ENCODE assay signal across 21 mouse cellular contexts in genomic region chr19:19043138-19043537, GRCm38 (mm10).
DNase-seq lines count a peak whose midpoint lies in the region; ATAC-seq and TF ChIP-seq lines count a peak whose summit lies in the region.
"Had no signal": no experiment of that assay in that cellular context is flagged by ENCODE, and none has a peak within 500 bp of the region (broad histone marks: within the 10 kb centered on the region; RNA-seq: fewer than 3 reads in every experiment).

No protein-coding gene starts in this region.

- H3K36me3 ChIP-seq in embryonic facial prominence, embryonic 11.5 days (replicated peaks; ENCODE audit: control insufficient read depth, insufficient read depth, low read depth, low read length): no peaks in the 10 kb centered on the region
- H3K36me3 ChIP-seq in embryonic facial prominence, embryonic 10.5 days (replicated peaks): no peaks in the 10 kb centered on the region
- H3K36me3 ChIP-seq in kidney, postnatal 0 days (ENCODE audit: insufficient read depth, low read length): no peaks in the 10 kb centered on the region
- H3K36me3 ChIP-seq: forebrain, embryonic 12.5 days; heart, embryonic 12.5 days; hindbrain, embryonic 12.5 days; midbrain, embryonic 13.5 days; neural tube, embryonic 12.5 days had no signal

- H3K27ac ChIP-seq in embryonic facial prominence, embryonic 11.5 days (replicated peaks; ENCODE audit: low read depth, low read length): no peak overlapping the region
- no peak overlapping the region for H3K27ac ChIP-seq in embryonic facial prominence, embryonic 10.5 days (replicated peaks)
- no peak overlapping the region for H3K27ac ChIP-seq in kidney, postnatal 0 days
- H3K27ac ChIP-seq: forebrain, embryonic 12.5 days; hindbrain, embryonic 12.5 days; midbrain, embryonic 13.5 days; neural tube, embryonic 12.5 days had no signal

- TF ChIP-seq CTCF in kidney, postnatal 0 days (IDR thresholded peaks at IDR 0.05; ENCODE audit: low read depth): peak; percentile 65

- no peak overlapping the region for H3K9ac ChIP-seq in embryonic facial prominence, embryonic 11.5 days (replicated peaks; ENCODE audit: low read length)
- H3K9ac ChIP-seq in kidney, postnatal 0 days (ENCODE audit: low read depth, low read length): no peak overlapping the region
- H3K9ac ChIP-seq: forebrain, embryonic 12.5 days; heart, embryonic 12.5 days; hindbrain, embryonic 12.5 days; midbrain, embryonic 13.5 days; neural tube, embryonic 12.5 days had no signal

- no peaks in the 10 kb centered on the region for H3K27me3 ChIP-seq in embryonic facial prominence, embryonic 11.5 days (ENCODE audit: control insufficient read depth, insufficient read depth, low read length)
- no peaks in the 10 kb centered on the region for H3K27me3 ChIP-seq in embryonic facial prominence, embryonic 10.5 days (replicated peaks; ENCODE audit: low read depth, poor library complexity, severe bottlenecking)
- no peaks in the 10 kb centered on the region for H3K27me3 ChIP-seq in kidney, postnatal 0 days (ENCODE audit: insufficient read depth, low read length)
- H3K27me3 ChIP-seq: forebrain, embryonic 12.5 days; heart, embryonic 12.5 days; hindbrain, embryonic 12.5 days; midbrain, embryonic 13.5 days; neural tube, embryonic 12.5 days had no signal

- no peak overlapping the region for H3K4me3 ChIP-seq in embryonic facial prominence, embryonic 11.5 days (ENCODE audit: low read depth, low read length)
- H3K4me3 ChIP-seq in embryonic facial prominence, embryonic 10.5 days: no peak overlapping the region
- H3K4me3 ChIP-seq in kidney, postnatal 0 days (replicated peaks; ENCODE audit: low read depth, low read length): no peak overlapping the region
- H3K4me3 ChIP-seq: forebrain, embryonic 12.5 days; heart, embryonic 12.5 days; hindbrain, embryonic 12.5 days; midbrain, embryonic 13.5 days; neural tube, embryonic 12.5 days had no signal

- no peaks in the 10 kb centered on the region for H3K4me1 ChIP-seq in embryonic facial prominence, embryonic 11.5 days (ENCODE audit: control insufficient read depth, insufficient read depth, low read length)
- peaks cover 8% of the 10 kb centered on the region; the same call in 1 of the 2 replicates for H3K4me1 ChIP-seq in embryonic facial prominence, embryonic 10.5 days
- H3K4me1 ChIP-seq in kidney, postnatal 0 days (replicated peaks; ENCODE audit: insufficient read depth, low read length): no peaks in the 10 kb centered on the region
- H3K4me1 ChIP-seq: heart, embryonic 12.5 days; hindbrain, embryonic 12.5 days; neural tube, embryonic 12.5 days had no signal

- H3K9me3 ChIP-seq in embryonic facial prominence, embryonic 11.5 days (replicated peaks; ENCODE audit: control insufficient read depth, low read length): no peaks in the 10 kb centered on the region
- H3K9me3 ChIP-seq in embryonic facial prominence, embryonic 10.5 days: no peaks in the 10 kb centered on the region
- no peaks in the 10 kb centered on the region for H3K9me3 ChIP-seq in kidney, postnatal 0 days (replicated peaks; ENCODE audit: low read length)
- H3K9me3 ChIP-seq: forebrain, embryonic 12.5 days; heart, embryonic 12.5 days; hindbrain, embryonic 12.5 days; midbrain, embryonic 13.5 days; neural tube, embryonic 12.5 days had no signal

- WGBS in embryonic facial prominence, embryonic 11.5 days: 59% methylated on average over 2 of the region's 2 CpGs
- 49% methylated on average over 2 of the region's 2 CpGs for WGBS in embryonic facial prominence, embryonic 10.5 days
- WGBS in kidney, postnatal 0 days: 25% methylated on average over 2 of the region's 2 CpGs

- H3K4me2 ChIP-seq in embryonic facial prominence, embryonic 11.5 days (ENCODE audit: low read depth, low read length): no peak overlapping the region
- H3K4me2 ChIP-seq in kidney, postnatal 0 days (ENCODE audit: low read length): no peak overlapping the region
- H3K4me2 ChIP-seq: forebrain, embryonic 12.5 days; heart, embryonic 12.5 days; hindbrain, embryonic 12.5 days; liver, embryonic 11.5 days; midbrain, embryonic 13.5 days; neural tube, embryonic 12.5 days had no signal

- DNase-seq in embryonic facial prominence, embryonic 11.5 days (ENCODE audit: low spot score): peak; percentile 20
- DNase-seq in embryonic facial prominence, embryonic 10.5 days (ENCODE audit: low spot score): no peak
- peak; percentile 32 for DNase-seq in kidney, postnatal 0 days (ENCODE audit: low spot score)
- no peak for DNase-seq in kidney, postnatal 10 days
- DNase-seq in 3T3-L1 (ENCODE audit: low read depth, low spot score) (peak; percentile 64), adipocyte (ENCODE audit: low spot score) (peak; percentile 24)
- no peak for DNase-seq in frontal cortex, postnatal 36 days (ENCODE audit: low spot score in 2 of 2)
- DNase-seq: B cell, adult 2 months; cerebellum, adult 9-10 months; gastrocnemius, postnatal 10 days; kidney, adult 9 months; lung, postnatal 36 days; right cerebral cortex, adult 18-20 months had no signal

- ATAC-seq in embryonic facial prominence, embryonic 11.5 days (replicated peaks; ENCODE audit: insufficient number of reproducible peaks, low FRiP score, low TSS enrichment, low read depth): no peak
- ATAC-seq in kidney, postnatal 0 days (replicated peaks; ENCODE audit: low FRiP score, low read depth): no peak
- ATAC-seq in erythroblast, adult 5-6 weeks (replicated peaks; ENCODE audit: low FRiP score, poor library complexity, severe bottlenecking): no peak
- ATAC-seq: activated CD4-positive, CD25-positive, alpha-beta regulatory T cell, adult 4 months; midbrain, embryonic 13.5 days had no signal

Comparison
In these comparisons a context has a peak if more than half of its experiments do, and no peak if none do; other contexts are left out.
1. DNase-seq: peak in embryonic facial prominence, embryonic 11.5 days (single experiment), kidney, postnatal 0 days (single experiment), 3T3-L1 (single experiment) and adipocyte (single experiment); none in embryonic facial prominence, embryonic 10.5 days (single experiment), kidney, postnatal 10 days (single experiment) and frontal cortex, postnatal 36 days (0 of 2).